Mouse (Mus musculus): ENCODE data around the gene Armh1. TPM values are rescaled to one million over a fixed set of nuclear protein-coding genes. Genes with fewer than 3 reads are reported as not detected.
"Not testable (repeated sequence)": the region's sequence is repeated elsewhere in the genome, so short reads cannot be mapped to it uniquely, and the experiment has no call there.

Armh1 gene
- polyA plus RNA-seq, 1 experiment from 2014 or later = 0.46 TPM

- WGBS = 6% methylated on average over 20 of the region's 20 CpGs
- peak overlapping the region; percentile 19; the same call in 1 of the 2 replicates for H3K4me2 ChIP-seq
These were observed 41.5 kb downstream of the Armh1 start for GRCm38 (mm10) chr4:117210147-117211074.

GRCm38 (mm10) chr4:117209592-117209991, 42.3 kb downstream of the Armh1 start:
- H3K36me3 ChIP-seq = no peaks in the 10 kb centered on the region
- H3K27me3 ChIP-seq (replicated peaks) = no peaks in the 10 kb centered on the region
- no peak overlapping the region for H3K27ac ChIP-seq
- H3K4me2 ChIP-seq = no peak overlapping the region
- H3K4me3 ChIP-seq (replicated peaks) = no peak overlapping the region
- ATAC-seq (ENCODE audit: insufficient read depth, low FRiP score, low read depth) = no peak
- WGBS = 80% methylated on average over 6 of the region's 6 CpGs
- H3K9ac ChIP-seq = no peak overlapping the region
- H3K4me1 ChIP-seq = no peaks in the 10 kb centered on the region
- no peaks in the 10 kb centered on the region for H3K9me3 ChIP-seq

More at GRCm38 (mm10) chr4:117210147-117211074, 41.5 kb downstream of the Armh1 start:
- H3K27ac ChIP-seq = no peak overlapping the region
- H3K4me3 ChIP-seq (replicated peaks) = no peak overlapping the region; the same call in 1 of the 2 replicates
- H3K9ac ChIP-seq = no peak overlapping the region
- H3K9me3 ChIP-seq = no peaks in the 10 kb centered on the region
- ATAC-seq (ENCODE audit: insufficient read depth, low FRiP score, low read depth) = peak; percentile 56; the same call in 1 of the 2 replicates
- H3K27me3 ChIP-seq (replicated peaks) = no peaks in the 10 kb centered on the region
- no peaks in the 10 kb centered on the region for H3K4me1 ChIP-seq
- H3K36me3 ChIP-seq = no peaks in the 10 kb centered on the region

GRCm38 (mm10) chr4:117202992-117203354, 49.0 kb downstream of the Armh1 start:
- H3K9me3 ChIP-seq = no peaks in the 10 kb centered on the region
- no peak overlapping the region for H3K4me3 ChIP-seq (replicated peaks)
- no peak overlapping the region for H3K4me2 ChIP-seq
- H3K27me3 ChIP-seq (replicated peaks) = no peaks in the 10 kb centered on the region
- H3K4me1 ChIP-seq = no peaks in the 10 kb centered on the region; the same call in 1 of the 2 replicates
- H3K9ac ChIP-seq = no peak overlapping the region
- peak overlapping the region; percentile 79; the same call in 1 of the 2 replicates for H3K27ac ChIP-seq
- no peaks in the 10 kb centered on the region for H3K36me3 ChIP-seq
- ATAC-seq (ENCODE audit: insufficient read depth, low FRiP score, low read depth) = peak; percentile 20; the same call in 1 of the 2 replicates
- 58% methylated on average over 4 of the region's 4 CpGs for WGBS

GRCm38 (mm10) chr4:117202046-117202991, 49.6 kb downstream of the Armh1 start:
- H3K9me3 ChIP-seq = no peaks in the 10 kb centered on the region

GRCm38 (mm10) chr4:117191804-117192203, 60.1 kb downstream of the Armh1 start:
- Histone ChIP-seq H3K27me3 (replicated peaks) (no peaks in the 10 kb centered on the region), H3K36me3 (no peaks in the 10 kb centered on the region), H3K9ac (no peak overlapping the region), H3K4me3 (replicated peaks) (no peak overlapping the region), H3K4me2 (no peak overlapping the region), H3K4me1 (no peaks in the 10 kb centered on the region; the same call in 1 of the 2 replicates), H3K9me3 (no peaks in the 10 kb centered on the region), H3K27ac (no peak overlapping the region)
- no peak for ATAC-seq (ENCODE audit: insufficient read depth, low FRiP score, low read depth)
- WGBS = 92% methylated on average over 14 of the region's 14 CpGs

More at GRCm38 (mm10) chr4:117202046-117202991, 49.6 kb downstream of the Armh1 start:
- H3K4me1 ChIP-seq = no peaks in the 10 kb centered on the region; the same call in 1 of the 2 replicates
- no peaks in the 10 kb centered on the region for H3K27me3 ChIP-seq (replicated peaks)
- ATAC-seq (ENCODE audit: insufficient read depth, low FRiP score, low read depth) = peak; percentile 90
- WGBS = 1% methylated on average over 25 of the region's 25 CpGs
- H3K9ac ChIP-seq = no peak overlapping the region
- H3K4me3 ChIP-seq (replicated peaks) = peak overlapping the region; percentile 32
- H3K27ac ChIP-seq = peak overlapping the region; percentile 79
- peak overlapping the region; percentile 52 for H3K4me2 ChIP-seq
- H3K36me3 ChIP-seq = no peaks in the 10 kb centered on the region

GRCm38 (mm10) chr4:117190660-117191059, 61.3 kb downstream of the Armh1 start:
- ATAC-seq (ENCODE audit: insufficient read depth, low FRiP score, low read depth) = no peak
- Histone ChIP-seq H3K9me3 (no peaks in the 10 kb centered on the region), H3K36me3 (no peaks in the 10 kb centered on the region), H3K4me2 (no peak overlapping the region), H3K27ac (peak overlapping the region; percentile 87), H3K9ac (no peak overlapping the region; the same call in 1 of the 2 replicates), H3K27me3 (replicated peaks) (no peaks in the 10 kb centered on the region), H3K4me3 (replicated peaks) (no peak overlapping the region), H3K4me1 (no peaks in the 10 kb centered on the region; the same call in 1 of the 2 replicates)
- 66% methylated on average over 7 of the region's 7 CpGs for WGBS

- 1% methylated on average over 9 of the region's 9 CpGs for WGBS
- peak overlapping the region; percentile 56 for H3K4me2 ChIP-seq
- H3K4me1 ChIP-seq = no peaks in the 10 kb centered on the region; the same call in 1 of the 2 replicates
- no peaks in the 10 kb centered on the region for H3K27me3 ChIP-seq (replicated peaks)
- ATAC-seq (ENCODE audit: insufficient read depth, low FRiP score, low read depth) = peak; percentile 88
- peak overlapping the region; percentile 40 for H3K4me3 ChIP-seq (replicated peaks)
- peak overlapping the region; percentile 87 for H3K27ac ChIP-seq
- peak overlapping the region; percentile 29; the same call in 1 of the 2 replicates for H3K9ac ChIP-seq
- H3K36me3 ChIP-seq = no peaks in the 10 kb centered on the region
- H3K9me3 ChIP-seq = no peaks in the 10 kb centered on the region
These were observed 61.9 kb downstream of the Armh1 start for GRCm38 (mm10) chr4:117189856-117190543.

GRCm38 (mm10) chr4:117189382-117189855, 62.5 kb downstream of the Armh1 start:
- Histone ChIP-seq H3K36me3 (no peaks in the 10 kb centered on the region), H3K4me2 (peak overlapping the region; percentile 56), H3K9ac (peak overlapping the region; percentile 32; the same call in 1 of the 2 replicates), H3K27ac (peak overlapping the region; percentile 87), H3K9me3 (no peaks in the 10 kb centered on the region), H3K27me3 (replicated peaks) (no peaks in the 10 kb centered on the region), H3K4me1 (no peaks in the 10 kb centered on the region; the same call in 1 of the 2 replicates), H3K4me3 (replicated peaks) (peak overlapping the region; percentile 40)
- ATAC-seq (ENCODE audit: insufficient read depth, low FRiP score, low read depth) = peak; percentile 72; the same call in 1 of the 2 replicates
- WGBS = under 1% methylated on average over 16 of the region's 16 CpGs

GRCm38 (mm10) chr4:117188969-117189368, 63.0 kb downstream of the Armh1 start:
- Histone ChIP-seq H3K27ac (peak overlapping the region; percentile 87), H3K9me3 (no peaks in the 10 kb centered on the region), H3K27me3 (replicated peaks) (no peaks in the 10 kb centered on the region), H3K4me1 (no peaks in the 10 kb centered on the region; the same call in 1 of the 2 replicates), H3K9ac (peak overlapping the region; percentile 32; the same call in 1 of the 2 replicates), H3K4me3 (replicated peaks) (peak overlapping the region; percentile 40), H3K36me3 (no peaks in the 10 kb centered on the region), H3K4me2 (peak overlapping the region; percentile 56)
- ATAC-seq (ENCODE audit: insufficient read depth, low FRiP score, low read depth) = no peak
- 50% methylated on average over 3 of the region's 3 CpGs for WGBS

- H3K9me3 ChIP-seq; H3K4me1 ChIP-seq; H3K9ac ChIP-seq; H3K27me3 ChIP-seq (replicated peaks): not testable (repeated sequence)
- H3K27ac ChIP-seq = peak overlapping the region; percentile 54; the same call in 1 of the 2 replicates
- H3K4me2 ChIP-seq = peak overlapping the region; percentile 92
- ATAC-seq (ENCODE audit: insufficient read depth, low FRiP score, low read depth) = peak; percentile 35
- peaks cover 15% of the 10 kb centered on the region; the same call in 1 of the 2 replicates for H3K36me3 ChIP-seq
- WGBS = 9% methylated on average over 9 of the region's 9 CpGs
- peak overlapping the region; percentile 74 for H3K4me3 ChIP-seq (replicated peaks)
These were observed 69.2 kb downstream of the Armh1 start for GRCm38 (mm10) chr4:117182759-117183096.
